Mouse (Mus musculus) E14TG2a.4 (cell line): ENCODE results near the gene Polr1d.

Experiments used
- CTCF ChIP-seq: conservative IDR thresholded peaks from 2 replicates; pipeline ENCODE4 v1.5.1; 2014; ENCODE audit warnings: low read length
- NANOG ChIP-seq: IDR thresholded peaks from 2 replicates; pipeline ENCODE4 v1.6.1; 2014; ENCODE audit warnings: borderline replicate concordance, low read length, mixed read lengths
- POU5F1 ChIP-seq: IDR thresholded peaks from 2 replicates; pipeline ENCODE4 v1.6.1; 2014; ENCODE audit warnings: low read length, borderline replicate concordance

- TF ChIP-seq CTCF = no peak
- TF ChIP-seq POU5F1 = no peak
- no peak for TF ChIP-seq NANOG
Measured at GRCm38 (mm10) chr5:147036661-147037060, 40.2 kb upstream of the Polr1d start.
